Mouse (Mus musculus) monocyte, adult 5-6 weeks (primary cell): ENCODE measurements at regions not wholly inside any gene's neighbourhood (a gene's known extent, or its start where the extent isn't known, plus 50 kb on each side); places are given as distances from the start of the nearest gene placed in this dataset.
"Not testable (repeated sequence)": the region's sequence is repeated elsewhere in the genome, so short reads cannot be mapped to it uniquely, and the experiment has no call there.

Experiments
- ATAC-seq: fragments of 153-309, 156-312 bp; replicated peaks from 2 replicates; pipeline ENCODE4 v1.8.0; 2017; ENCODE audit warnings: mild to moderate bottlenecking; ENCODE audit not compliant: low TSS enrichment, insufficient number of reproducible peaks, severe bottlenecking, poor library complexity, low FRiP score

DNA sequence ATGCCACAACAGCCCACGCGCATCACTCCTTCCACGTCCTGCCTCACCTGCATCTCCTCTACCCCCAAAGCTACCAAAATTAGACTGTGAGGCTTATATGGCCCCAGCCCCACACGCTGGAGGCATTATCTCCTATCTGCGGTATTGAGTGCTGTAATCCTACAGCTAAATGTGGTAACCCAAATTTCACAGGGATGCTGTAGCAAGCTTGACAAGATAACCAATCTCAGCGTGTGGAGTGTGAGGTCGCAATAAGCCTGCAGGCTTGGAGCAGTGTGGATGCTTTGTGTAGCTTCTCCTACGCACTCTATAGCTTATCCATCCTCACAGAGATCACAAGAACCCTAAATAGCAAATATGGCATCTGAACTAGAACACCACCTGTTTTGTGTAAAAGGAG, 251.2 kb upstream of the Kcnh8 start:
- no peak for ATAC-seq

DNA sequence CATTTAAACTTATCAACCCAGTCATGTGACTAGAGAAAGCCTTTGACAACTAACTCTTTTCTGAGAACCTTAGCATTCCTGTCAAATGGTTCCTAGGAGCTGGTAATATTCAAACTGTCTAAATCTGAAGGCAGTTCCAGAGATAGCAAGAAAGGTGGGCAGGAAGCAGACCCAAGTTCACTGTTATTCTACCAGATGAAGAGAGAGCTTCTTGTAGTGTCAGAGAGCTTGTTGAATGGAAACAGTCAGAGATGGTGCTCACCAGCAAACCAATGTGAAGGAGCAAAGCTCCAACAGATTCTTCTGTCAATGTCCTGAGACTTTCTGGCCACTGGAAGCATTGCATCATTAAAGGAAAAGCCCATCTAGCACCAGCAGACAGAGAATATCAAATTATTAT, 251.8 kb upstream of the Kcnh8 start:
- no peak for ATAC-seq

DNA sequence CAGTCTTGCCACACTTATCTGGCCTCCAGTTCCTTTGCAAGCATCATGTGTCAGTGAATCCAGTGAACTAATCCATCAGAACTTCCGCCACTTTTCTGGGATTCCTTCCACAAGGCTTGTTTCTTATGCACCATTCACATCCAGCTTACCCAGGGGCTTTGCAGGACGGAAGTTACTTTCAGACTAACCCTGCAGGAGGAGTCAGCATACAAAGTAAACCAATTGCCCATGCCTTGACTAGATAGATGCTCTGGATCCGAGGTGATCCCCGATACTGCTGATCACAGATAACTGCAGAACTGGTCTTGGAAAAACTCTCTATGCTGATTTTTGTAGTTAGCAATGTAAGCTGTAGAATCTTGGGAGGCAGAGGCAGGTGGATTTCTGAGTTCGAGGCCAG, 252.6 kb upstream of the Kcnh8 start:
- ATAC-seq, result no peak

DNA sequence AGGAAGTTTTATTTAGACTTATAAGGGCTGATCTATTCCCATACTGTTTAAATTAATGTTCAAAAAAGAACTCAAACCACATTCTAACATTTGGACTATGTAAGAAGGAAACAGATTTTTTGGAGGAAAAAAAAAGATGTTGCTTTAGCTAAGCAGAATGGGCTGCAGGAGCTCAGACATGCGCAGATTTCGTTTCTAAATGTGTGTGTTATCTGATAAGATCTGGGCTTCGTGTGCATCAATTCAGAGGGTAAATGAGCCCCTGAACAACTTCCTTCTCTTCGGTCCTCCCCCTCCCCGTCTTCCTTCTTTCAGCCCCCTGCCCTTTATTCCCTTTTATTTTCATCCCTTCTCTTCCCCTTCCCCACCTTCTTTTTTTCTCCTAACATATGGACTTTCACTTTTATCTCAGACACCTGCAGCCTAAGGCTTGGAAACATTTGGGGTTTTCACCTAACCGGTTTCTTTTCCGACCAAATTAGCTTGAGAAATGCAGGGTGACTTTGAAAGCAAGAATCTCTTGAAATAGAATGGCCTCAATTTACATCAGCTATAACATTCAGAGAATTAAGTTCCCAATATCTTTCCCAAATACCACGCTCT, 253.9 kb upstream of the Kcnh8 start:
- ATAC-seq, result no peak

DNA sequence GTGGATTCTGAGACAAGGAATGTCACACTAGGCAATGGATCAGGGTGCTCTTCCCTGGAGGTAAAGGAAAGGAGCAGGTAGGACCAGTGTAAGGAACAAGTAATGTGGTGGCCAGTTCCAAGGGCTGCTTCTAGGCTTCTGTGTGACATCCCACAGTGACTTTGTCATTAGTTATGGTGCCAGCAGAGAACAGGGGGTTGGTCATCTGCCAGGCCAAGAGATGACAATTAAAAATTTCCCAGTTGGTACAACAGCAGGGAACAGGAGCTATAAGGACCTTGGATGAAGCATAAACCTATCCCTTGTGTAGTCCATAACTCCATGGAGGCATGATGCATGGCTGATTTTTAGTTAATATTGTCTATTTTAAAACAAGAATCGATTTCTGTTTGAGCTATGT, 281.9 kb upstream of the Kcnh8 start:
- ATAC-seq, result no peak

DNA sequence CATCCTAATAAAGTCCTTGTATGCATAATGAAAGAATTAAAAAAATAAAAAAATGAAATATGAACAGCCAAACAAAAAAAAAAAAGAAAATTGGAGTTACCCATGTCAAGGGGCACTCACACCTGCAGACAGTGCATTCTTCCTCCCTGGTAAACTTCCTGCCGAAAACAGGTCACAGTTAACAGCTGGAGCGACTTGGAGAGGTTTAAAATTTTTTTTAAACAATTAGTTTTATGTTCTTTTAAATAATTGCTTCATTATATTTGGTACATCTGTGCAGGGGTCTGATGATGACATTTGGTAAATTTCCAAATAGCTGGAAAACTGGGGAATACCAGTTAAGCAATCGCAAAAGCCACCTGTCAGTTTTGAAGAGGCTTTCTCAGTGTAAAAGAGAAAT, 285.5 kb upstream of the Kcnh8 start:
- ATAC-seq, result no peak

DNA sequence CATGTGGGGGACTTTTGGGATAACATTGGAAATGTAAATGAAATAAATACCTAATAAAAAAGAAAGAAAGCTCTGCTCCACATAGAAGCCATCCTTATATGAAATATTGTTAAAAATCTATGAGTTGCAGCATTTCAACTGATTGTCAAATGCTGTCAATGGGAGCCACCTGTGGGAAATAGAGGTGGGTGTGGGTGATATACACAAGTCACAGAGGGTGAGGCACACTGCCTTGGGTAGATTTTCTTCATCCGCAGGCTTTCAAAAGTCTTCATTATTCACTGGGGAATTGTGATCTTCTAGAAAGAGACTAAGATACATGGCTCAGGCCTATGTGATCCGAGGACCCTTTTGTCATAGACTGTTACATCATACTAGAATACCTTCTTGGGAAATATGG, 286.6 kb upstream of the Kcnh8 start:
- ATAC-seq, result no peak

DNA sequence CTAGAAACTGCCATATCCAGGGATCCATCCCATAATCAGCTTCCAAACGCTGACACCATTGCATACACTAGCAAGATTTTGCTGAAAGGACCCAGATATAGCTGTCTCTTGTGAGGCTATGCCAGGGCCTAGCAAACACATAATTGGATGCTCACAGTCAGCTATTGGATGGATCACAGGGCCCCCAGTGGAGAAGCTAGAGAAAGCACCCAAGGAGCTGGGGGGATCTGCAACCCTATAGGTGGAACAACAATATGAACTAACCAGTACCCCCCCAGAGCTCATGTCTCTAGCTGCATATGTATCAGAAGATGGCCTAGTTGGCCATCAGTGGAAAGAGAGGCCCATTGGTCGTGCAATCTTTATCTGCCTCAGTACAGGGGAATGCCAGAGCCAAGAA, 287.1 kb upstream of the Kcnh8 start:
- ATAC-seq, result not testable (repeated sequence)

DNA sequence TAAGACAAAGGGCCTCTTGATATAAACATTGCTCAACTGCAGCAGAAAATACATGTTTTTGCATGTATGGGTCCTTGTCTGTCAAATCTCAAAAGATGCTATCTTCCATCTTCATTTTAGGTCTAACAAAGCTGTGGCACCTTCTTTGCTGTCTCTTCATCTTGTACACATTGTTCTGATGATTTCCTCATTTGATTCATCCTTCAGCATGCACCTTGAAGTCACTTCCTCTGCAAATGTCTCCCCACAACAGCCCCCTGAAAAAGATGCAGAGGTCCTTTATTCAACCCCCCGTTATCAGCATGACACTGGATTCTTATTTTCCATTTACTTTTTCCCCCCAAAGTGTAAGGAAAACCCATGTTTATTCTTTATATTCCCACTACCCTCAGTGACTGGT, 290.5 kb upstream of the Kcnh8 start:
- ATAC-seq, result no peak

DNA sequence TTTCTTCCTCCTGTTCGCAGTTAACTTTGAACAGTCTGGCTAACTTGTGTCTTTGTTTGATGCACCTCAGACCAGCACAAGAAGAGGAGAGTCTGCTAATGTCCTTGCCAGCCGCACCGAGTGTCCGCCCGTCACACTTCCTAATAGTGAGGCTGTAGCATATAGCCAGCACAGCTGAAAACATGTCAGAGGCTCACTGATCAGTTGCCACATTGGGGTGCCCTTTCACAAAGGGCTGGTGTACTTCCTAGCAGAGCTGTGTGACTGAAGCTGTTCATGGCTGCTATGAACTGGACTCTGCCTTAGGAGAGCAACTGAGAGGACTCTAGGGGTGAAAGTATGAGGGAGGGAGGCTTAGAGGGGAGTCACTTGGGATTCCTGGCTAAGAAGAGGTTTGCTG, 293.7 kb upstream of the Kcnh8 start:
- ATAC-seq, result no peak

DNA sequence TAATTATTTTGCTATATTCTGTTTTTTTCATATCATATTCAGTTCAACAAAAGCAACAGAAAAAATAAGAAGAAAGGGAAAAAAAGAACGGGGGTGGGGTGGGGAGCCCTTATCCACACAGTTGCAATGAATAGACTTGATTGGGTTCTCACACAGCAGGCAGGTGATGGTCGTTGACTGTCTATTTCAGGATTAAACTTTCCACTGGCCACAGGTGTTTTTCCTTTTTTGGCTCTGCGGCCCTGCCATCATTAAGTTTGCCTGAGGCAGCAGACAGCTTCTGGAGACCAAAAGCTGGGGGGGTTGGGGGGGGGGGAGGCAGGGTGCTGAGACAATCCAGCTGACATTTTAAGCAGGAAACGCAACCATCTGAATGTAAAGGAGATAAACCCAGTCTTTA, 298.4 kb upstream of the Kcnh8 start:
- ATAC-seq, result no peak

DNA sequence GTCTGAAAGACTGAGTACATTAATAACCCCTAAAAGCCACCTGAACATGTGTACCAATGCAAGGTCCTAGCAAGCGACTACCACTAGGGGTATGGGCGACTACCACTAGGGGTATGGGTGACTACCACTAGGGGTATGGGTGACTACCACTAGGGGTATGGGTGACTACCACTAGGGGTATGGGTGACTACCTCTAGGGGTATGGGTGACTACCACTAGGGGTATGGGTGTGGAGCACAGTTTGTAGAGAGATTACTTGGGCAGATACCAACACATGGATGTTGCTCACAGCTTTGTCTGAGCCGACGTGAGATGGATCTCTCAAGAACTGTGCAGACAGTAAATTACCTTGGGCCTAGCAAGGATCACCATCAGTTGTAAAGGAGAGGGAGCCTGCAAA, 299.2 kb upstream of the Kcnh8 start:
- ATAC-seq, result no peak

DNA sequence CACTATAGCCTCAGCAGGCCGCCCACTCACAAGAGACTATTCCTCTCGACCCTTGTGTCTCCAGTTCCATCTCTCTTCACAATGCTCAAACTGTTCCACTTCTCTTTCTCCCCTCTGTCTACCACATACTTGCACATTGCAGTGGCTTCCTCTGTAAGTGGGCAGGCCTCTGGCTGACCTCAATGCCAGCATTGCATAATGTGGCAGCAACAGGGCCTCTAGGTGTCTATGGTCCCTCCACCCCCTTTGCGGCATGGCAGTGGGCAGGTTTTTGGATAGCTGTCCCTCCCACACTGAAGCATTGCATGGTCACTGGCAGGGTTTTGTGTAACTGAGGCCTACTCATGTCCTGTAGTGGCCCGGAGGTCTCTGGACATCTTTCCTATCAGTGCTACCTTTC, 302.7 kb upstream of the Kcnh8 start:
- ATAC-seq, result no peak

DNA sequence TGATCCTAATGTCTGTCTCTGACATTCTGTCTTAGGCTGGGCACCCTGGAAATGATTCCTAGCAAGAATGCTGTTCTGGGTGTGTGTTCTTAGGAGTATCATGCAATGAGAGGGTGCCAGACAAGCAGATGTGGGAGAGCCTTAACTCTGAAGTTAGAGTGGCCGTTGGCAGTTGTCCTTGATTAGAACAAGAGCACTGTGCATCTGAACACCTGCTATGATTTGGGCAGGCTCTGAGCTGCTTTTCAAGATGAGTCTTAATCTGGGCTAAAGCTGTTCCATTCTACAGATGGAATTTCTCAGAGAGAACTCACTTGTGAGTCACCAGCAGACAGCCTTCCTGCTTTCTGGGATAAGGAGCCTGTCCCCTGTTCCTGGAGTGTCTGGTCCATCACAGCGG, 317.1 kb upstream of the Kcnh8 start:
- no peak for ATAC-seq

DNA sequence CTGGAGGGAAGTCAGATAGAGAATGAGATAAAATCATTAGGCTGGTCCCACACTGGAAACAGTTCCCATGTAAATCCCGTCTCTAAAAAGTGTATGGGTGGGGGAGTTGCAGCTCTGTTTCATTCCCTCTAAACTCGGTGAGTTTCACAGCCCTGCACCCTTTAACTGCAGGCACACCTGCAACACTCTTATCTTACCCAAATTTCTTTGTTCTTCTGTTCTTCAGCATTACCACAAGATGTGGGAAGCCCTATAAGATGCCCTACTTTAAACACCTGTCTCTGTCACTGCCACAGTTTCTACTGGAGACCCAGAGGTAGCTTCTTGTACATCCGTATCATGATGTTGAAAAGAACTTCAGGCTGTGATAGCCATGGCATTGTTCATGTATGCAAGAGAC, 320.2 kb upstream of the Kcnh8 start:
- ATAC-seq, result no peak

DNA sequence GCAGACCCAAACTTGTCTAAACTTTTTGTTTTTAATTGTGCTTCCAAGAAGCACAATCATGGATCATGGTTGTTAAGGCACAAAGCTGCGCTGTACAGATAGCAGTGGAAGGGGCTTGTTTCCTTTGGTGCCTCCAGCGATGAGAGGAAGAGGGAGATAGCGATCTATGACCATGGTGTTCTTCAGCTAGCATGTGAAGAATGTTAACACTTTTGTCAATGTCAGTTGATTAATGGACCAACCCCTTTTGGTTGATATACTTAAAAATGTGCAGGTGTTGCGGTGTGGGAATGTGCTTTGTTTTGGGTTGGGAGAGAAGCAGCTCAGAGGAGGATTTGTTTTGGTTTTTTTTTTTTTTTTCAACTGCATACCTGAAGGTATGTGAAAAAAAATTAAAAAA, 324.0 kb upstream of the Kcnh8 start:
- ATAC-seq, result no peak

DNA sequence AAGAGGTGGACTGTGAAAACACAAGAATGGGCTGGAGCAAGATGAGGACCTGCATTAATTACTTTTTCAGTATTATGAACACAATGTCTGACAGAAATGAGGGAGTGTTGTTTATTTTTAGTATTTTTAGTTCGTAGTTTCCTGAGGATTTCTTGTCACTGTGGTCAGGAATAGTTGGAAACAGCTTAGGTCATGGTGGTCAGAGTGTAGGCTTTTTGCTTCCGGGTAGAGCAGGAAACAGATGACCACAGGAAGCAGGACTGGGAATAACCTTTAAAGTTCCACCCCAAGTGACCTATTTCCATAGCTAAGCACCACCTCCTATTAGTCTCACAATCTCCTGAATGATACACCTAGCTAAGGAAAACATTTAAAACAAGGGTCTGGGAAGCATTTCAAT, 333.7 kb upstream of the Kcnh8 start:
- ATAC-seq, result no peak

DNA sequence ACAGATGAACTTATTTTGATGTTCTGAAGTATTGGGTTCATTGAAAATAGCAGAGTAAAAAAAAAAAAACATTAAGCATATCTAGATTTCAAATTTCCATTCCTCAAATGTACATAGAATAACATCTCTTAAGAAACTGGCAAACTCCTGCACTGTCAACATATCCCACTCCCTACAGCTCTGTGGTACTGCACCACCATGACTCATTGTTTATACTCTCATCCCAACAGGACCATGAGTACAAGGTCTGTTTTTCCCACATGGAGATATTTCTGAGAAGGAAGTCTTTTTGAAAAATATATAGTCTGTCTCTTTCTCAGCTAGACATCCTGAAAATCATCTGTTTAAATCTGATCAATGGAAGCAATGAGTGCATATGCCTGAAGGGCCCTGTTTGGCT, 351.2 kb upstream of the Kcnh8 start:
- ATAC-seq, result no peak

DNA sequence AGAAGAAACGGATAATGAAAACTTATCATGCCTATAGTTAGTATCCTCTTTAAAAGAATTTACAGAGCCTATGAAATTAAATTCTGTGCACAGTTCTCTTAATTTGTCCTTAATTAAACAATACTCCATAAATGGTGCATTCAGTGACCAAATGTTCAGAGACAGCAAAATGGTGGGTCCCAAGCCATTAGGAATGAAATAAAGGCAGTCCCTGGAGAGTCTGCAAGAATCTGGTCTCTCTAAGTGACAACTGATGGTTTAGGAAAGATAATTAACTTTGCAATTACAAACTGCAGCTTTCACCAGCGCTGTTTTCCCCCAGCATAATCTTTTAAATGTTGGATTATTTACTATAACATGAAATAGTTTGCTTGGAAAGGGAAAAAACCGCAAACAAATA, 376.9 kb upstream of the Kcnh8 start:
- ATAC-seq, result no peak

DNA sequence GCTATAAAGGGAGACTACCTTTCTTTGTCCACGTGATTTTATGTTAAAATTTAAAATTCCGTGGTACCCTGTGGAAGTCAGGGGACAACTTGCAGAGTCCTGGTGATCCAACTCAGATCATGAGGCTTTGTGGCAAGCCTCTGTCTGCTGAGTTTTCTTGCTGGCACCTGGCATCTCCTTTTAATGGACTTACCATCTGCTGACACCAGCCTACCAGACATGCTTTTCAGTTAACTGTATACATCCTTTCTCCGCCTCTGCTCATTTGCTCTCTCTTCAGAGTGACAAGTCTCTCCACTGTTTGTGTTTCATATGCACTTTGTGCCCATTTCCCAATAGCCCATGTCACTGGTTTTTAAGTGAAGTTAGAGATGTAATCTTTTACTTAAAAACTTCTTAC, 382.1 kb upstream of the Kcnh8 start:
- no peak for ATAC-seq

DNA sequence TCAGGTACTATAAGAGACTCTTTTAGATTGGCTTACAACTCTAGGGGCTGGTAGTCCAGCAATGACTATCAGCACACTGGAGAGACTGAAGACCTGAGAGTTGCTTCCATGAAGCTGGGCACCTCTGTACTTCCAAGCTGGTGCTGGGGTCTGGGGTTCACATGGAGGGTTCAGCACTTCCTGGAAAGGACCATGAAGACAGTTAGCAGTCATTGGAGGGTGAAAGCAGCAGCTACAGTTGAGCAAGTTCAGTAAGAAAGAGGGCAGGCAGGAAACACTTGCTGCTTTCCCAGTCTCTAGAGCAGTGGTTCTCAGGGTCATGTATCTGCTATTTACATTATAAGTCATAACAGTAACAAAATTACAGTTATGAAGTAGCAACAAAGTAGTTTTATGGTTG, 384.3 kb upstream of the Satb1 start:
- ATAC-seq, result no peak

DNA sequence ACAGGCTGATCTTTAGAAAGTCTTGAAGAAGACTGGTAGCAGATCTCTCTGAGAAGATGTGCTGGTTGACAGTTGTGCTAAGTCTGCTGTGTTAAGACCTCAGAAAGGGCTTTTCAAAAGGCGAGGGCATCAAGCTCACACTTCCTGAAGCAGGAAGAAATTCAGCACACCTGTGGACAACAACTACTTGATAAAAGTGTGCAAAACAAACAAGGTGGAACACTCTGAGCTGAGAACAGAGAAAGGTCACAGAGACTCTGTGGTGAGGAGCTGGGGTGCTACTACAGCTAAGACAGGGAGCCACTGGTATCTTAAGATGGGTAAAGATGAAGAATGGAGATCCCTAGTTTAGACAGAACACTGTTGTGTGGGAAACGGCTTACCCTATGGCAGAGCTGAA, 379.9 kb upstream of the Satb1 start:
- no peak for ATAC-seq
